Mouse (Mus musculus): ENCODE data around the gene Vmn2r96.
"Not testable (repeated sequence)": the region's sequence is repeated elsewhere in the genome, so short reads cannot be mapped to it uniquely, and the experiment has no call there.

Gene Vmn2r96

GRCm38 (mm10) chr17:18572851-18573250 lies at the start of gene Vmn2r96:
Gene Vmn2r96 (plus strand): TSS chr17:18573151.
- DNase-seq: not testable (repeated sequence)

DNA sequence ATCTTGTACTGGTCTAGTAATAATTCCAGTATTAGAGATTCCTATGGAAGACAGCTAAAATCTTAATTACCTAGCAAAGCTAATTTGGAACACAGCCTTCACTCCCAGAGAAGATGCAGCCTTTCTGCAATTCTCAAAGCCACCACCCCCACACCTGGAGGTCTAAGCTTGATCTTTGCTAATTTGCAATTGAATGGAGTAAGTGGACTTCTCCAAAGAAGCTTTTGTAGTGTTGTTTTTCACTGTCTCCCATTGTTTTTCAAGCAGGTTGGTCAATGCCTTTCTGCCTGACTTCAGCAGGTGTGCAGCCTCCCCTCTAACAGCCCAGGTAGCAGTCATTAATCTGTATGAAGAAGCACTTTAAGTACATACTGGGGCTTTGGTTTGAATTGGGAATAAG lies 49.6 kb upstream of the Vmn2r96 start:
- no peak for DNase-seq

GRCm38 (mm10) chr17:18523991-18524390 lies 49.0 kb upstream of the Vmn2r96 start:
- no peak for DNase-seq

DNA sequence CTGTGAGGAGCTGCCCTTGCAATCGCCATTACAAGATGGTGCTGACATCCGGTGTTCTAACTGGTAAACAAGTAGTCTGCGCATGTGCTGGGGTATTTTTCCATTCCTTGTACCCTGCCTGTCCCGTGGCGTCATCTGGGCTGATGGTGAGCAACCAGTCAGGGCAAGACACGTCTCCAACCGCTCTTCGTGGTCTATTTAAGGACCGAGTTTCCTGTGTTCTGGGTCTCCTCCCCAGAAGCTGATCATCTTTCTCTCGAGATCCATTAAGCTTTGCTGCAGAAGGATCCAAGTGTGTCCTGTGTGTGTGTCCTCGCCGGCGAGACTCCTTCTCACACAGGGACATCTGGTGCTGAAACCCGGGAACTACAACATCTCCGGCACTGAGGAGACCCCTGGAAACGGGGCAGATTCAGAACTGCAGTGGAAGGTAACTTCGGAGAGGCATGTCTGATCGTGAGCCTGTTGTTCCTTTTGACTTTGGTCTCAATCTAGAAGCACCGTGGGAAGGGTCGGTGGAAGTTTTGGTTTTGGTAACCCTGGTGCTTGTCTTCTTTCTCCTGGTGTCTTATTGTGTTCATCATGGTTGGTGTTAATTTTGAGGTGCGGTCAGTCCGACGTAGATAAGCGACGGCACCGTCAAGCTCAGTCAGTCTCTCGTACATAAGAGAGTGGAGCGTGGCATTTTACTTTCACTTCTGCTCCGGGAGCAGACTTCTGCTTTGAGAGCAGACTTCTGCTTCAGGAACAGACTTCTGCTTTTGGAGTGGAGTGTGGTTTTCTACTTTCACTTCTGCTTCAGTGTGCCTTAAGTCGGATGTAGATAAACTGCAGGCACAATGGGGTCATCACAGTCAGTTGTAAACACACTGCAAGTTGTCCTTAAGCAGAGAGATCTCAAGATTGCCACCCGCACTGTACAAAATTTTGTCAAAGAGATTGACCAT lies 14.5 kb upstream of the Vmn2r96 start:
- DNase-seq: not testable (repeated sequence)

DNA sequence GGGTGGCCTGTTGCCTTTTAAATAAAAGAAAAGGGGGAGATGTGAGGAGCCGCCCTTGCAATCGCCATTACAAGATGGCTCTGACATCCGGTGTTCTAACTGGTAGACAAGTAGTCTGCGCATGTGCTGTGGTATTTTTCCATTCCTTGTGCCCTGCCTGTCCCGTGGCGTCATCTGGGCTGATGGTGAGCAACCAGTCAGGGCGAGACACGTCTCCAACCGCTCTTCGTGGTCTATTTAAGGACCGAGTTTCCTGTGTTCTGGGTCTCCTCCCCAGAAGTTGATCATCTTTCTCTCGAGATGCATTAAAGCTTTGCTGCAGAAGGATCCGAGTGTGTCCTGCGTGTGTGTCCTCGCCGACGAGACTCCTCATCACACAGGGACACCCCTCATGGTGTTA lies 6.8 kb upstream of the Vmn2r96 start:
- not testable (repeated sequence) for DNase-seq

DNA sequence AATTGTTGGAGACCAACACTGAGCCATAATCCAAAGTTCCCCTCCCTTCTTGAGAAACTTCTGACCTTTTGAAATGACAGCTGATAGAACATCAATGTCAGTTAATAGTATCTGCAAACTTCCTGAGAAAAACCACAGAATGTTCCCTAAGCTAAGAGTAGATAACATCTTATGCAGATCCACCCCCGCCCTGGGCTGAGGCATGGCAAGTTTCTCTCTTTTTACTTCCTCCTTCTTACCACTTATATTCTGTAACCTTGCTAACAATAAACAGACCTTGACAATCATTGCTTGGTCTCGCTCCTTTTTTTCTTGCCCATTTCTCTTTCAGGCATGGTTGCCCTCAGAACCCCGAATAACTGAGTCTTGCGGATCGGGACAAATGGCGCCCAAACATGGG lies 42.2 kb downstream of the Vmn2r96 start:
- not testable (repeated sequence) for DNase-seq

- no peak for DNase-seq
Measured at GRCm38 (mm10) chr17:18626532-18626931, 53.6 kb downstream of the Vmn2r96 start.
